Mouse (Mus musculus) embryo, embryonic 11.5 days (tissue): ENCODE data around the gene Capn8.

Experiments
- DNase-seq: peaks from one replicate; pipeline ENCODE4 v3.0.0-alpha.2; 2012; ENCODE audit warnings: low read depth, low spot score

Capn8 gene

DNA sequence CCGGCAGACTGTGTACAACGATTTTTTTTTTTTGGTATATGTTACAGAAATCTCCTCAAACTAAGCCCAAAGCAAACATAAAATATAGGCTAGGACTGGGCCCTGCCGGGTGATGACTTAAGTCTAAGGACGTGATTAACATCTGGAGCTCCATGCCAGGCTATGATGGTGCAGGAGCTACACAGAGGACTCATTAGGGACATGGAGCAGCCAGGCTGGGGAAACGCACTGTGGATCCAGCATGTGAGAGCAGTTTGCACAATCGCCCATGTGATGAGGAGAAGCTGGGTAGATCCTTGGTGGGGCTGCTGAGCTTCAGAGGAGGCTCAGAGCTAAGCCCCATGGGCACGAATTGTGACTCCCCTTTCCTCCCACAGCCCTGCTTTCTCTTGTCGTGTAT lies 14.0 kb upstream of the Capn8 start:
- DNase-seq: no peak

- DNase-seq: no peak
These were observed 11.0 kb upstream of the Capn8 start for GRCm38 (mm10) chr1:182553649-182554375.

DNA sequence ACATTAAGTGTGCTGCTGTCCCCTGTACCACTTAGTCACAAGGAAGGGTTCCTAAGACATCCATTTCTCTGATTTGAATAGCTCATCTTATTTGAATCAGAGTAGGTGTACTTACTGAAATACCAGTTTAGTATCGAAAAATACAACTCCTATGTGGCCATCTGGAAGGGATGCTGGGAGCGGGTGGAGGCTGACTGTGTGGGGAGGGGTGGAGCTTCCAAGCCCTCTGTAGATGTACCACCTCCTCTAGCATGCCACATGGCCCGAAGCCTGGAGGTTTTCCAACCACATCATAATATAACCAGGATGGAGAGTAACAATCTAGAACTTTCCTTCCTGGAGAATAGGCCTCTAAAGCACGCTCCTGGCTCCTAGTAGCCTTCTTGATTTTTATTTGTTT lies 6.5 kb upstream of the Capn8 start:
- no peak for DNase-seq

GRCm38 (mm10) chr1:182559530-182559929 lies 5.3 kb upstream of the Capn8 start:
- no peak for DNase-seq

GRCm38 (mm10) chr1:182560390-182561098 lies 4.3 kb upstream of the Capn8 start:
- DNase-seq: peak; percentile 40

DNA sequence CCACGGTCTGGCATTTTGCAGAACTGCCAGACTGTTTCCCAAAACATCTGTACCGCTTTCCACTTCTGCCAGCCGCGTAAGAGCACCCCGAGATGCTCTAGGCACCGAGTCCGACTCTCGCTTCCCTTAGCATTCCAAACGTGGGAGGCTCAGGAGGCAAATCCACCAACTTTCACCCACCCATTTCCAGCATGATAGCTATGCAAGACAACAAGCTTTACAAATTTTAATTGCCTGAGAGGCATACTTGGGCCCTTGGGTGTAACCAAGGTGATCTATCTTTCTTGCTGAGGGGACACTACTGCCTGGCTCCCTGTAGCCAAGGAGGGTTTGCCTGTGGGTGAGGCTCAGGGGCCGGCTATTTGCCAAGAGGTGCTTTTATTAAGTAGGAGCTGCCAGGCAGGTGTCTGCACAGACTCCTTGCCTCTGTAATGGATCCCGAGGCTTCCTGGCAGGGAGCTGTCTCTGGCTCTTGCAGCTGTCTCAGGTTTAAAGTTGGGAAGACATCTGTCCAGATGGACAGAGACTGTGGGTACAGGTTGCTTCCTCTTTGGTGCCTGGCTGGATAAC lies 2.8 kb upstream of the Capn8 start:
- no peak for DNase-seq

DNA sequence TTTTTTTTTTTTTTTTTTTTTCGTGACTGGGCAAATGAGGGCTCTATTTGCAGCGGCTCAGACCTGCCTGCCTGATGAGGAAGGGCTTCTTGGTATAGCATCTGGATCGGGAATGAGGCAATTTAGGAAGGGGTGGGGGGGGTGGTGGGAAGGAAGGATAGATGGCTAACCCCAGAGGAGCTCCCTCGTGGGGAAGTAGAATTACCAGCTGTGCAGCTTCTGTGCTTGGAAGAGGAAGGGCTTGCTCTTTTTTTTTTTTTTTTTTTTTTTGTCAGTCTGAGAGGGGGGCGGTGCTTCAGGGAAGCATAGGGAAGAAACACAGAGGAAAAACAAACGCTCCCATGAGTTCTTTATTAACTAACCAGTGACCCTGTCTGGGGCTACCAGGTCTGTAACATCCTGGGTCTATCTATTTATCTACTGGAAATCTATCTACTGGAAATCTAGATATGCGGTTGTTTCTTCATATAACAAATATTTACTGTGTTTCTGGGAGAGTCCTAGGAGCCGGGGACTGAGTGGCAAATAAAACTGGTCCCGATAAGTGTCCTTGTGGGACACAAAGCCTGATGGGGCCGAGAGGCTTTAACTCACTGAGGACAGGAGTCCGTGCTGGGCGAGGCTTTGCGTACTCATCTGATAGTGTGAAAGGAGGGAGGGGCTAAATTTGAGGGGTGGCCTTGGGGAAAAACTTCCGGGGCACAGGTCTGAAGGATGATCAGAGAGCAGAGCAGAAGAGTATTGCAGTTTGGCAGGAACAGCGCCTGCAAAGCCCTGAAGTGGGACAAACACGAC lies 2.0 kb upstream of the Capn8 start:
- DNase-seq: no peak

- DNase-seq: no peak
These were observed 586 bp downstream of the Capn8 start for GRCm38 (mm10) chr1:182565351-182565835.

DNA sequence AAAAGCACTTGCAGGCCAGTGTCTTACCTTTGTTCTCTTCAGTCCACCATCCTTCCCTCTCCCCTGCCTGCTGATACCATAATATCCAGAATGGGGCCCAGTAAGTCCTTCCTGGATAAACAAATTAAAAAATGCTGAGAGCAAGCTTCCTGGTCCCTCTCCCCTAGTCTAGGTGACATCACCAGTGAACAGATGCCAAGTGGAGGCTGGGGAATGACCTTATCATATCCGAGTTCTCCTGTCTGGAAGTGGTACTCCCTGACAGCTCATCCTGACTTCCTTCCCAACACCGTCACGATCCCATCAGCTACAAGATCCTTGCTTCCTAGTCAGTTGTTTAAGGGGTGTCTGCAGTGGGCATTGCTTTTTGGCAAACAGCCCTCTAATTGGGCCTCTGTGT lies 6.3 kb downstream of the Capn8 start:
- no peak for DNase-seq

- DNase-seq: no peak
These were observed 7.2 kb downstream of the Capn8 start for GRCm38 (mm10) chr1:182571973-182572372.

DNA sequence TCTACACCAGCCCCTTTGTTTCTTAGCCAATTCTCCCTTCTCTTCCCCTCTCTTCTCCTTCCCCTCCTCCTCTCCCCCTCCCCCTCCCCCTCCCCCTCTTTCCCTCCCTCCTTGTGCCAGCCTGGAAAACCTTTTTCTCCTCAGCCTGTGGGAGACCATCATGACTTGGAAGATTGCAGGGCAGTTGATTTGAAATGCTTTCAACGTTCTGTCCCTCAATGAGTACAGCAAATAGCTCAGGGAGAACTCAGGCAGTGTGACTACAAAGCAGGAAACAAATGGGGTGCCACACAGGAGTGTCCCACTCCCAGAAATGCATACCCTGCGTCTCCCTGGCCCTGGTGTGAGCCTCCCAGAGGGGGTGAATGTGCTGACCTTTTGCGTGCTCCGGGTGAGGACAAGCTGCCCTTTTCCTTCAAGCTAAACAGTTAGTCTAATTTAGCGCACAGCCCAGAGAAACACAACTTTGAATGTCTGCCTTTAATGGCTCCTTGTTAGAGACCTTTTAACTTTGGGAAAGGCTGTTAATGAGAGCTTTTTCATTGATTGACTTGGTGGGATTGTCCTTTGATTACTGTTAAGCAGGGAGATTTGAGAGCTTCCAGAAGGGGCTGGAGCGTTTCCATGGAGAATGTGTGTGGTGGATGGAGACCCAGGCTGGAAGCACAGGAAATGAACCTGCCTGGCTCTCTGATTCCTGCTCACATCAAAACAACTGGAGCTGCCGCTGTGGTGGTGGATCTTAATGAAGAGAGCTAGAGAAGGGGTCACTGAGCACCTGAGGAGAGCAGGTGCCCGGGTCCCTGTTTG lies 9.3 kb downstream of the Capn8 start:
- no peak for DNase-seq

DNA sequence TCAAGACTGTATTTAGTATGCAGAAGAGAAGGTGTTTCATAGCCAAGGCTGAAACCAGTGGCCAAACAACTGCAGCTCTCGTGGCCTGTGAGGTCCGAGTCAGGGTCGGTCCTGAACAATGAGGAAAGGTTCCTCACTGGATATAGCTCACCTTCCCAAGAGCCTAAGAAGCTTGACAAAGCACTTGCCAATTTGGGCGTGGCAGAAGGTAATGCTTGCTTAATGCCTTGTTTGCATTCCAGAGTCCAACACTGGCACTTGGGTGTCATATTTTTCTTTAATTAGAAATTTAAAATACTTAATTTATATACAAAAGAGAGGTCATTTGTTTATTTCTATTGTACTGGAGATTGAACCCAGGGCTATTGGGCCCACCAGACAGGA lies 9.9 kb downstream of the Capn8 start:
- DNase-seq: no peak

- no peak for DNase-seq
These were observed 19.4 kb downstream of the Capn8 start for GRCm38 (mm10) chr1:182584169-182584568.

DNA sequence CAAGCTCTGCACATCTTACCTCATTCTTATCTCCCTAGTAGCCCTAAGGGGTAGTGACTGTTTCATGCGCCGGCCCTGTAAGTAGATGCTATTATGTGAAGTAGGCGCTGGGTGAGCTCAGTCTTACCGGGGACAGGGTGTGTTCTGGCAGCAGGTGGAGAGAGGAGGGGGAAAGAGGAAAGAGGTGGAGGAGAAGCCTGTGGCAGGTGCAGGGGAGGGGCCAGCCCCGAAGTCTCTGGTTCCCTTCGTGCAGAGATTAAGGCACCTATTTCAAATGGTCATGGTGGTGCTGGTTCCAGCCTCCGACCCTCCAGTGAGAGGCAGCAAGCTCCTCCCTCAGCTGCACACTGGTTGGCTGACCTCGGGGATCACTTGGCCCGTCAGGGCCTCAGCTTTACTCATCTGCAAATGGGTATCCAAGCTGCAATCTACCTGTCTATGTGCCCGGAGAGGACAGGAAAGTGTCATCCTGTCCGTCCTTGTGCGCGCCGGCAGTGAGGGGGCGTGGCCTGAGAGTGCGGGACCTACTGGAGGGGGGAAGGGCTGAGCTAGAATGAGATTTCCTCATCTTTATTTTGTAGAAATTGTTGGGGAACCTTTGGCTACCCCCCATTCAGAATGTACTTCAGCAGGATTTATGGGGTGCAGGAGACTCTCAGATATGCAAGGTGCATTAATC lies 20.5 kb downstream of the Capn8 start:
- DNase-seq: no peak

DNA sequence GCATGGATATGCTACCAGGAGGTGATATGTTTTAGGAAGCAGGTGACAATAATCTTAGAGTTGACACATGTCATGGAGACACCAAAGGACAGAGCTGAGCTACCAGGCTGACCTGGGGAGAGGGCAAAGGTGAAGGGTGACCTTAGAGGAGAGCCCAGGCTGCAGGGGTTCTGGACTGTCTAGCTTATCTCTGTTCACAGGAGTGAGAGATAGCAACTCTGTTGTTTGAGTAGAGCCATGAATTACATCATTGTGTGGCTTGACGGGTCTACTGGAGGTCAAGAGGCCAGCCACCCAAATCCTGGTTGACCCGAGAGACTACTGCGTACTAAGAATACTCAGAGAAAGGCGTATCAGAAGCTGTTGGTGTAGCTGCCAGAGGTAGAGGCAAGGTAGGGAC lies 22.9 kb downstream of the Capn8 start:
- DNase-seq: no peak

GRCm38 (mm10) chr1:182591491-182591890 lies 26.7 kb downstream of the Capn8 start:
- DNase-seq: no peak

- DNase-seq: no peak
These were observed 27.6 kb downstream of the Capn8 start for GRCm38 (mm10) chr1:182592436-182592835.

GRCm38 (mm10) chr1:182605330-182606150 lies 40.7 kb downstream of the Capn8 start:
- DNase-seq: no peak

GRCm38 (mm10) chr1:182609701-182610335 lies 45.0 kb downstream of the Capn8 start:
- no peak for DNase-seq
